Mouse (Mus musculus) liver, embryonic 16.5 days (tissue): ENCODE data around the gene Krt8. TPM values are rescaled to one million over a fixed set of nuclear protein-coding genes. Genes with fewer than 3 reads are reported as not detected.

Source experiments
- ATAC-seq: fragments of 200-750 bp; cut with Nextera tagmentation; 2 replicates; pipeline ENCODE4 v1.8.0; 2017; ENCODE audit warnings: low read depth, mild to moderate bottlenecking, moderate number of reproducible peaks, moderate library complexity
- H3K27ac ChIP-seq: fragments of 300-500 bp; sonication (generic); 2 replicates; pipeline ENCODE4 v1.5.1; 2014; ENCODE audit warnings: mild to moderate bottlenecking, low read length
- H3K27me3 ChIP-seq: fragments of 300-500 bp; sonication (generic); 2 replicates; pipeline ENCODE4 v1.6.1; 2014; ENCODE audit warnings: low read depth, low read length, mixed read lengths; ENCODE audit not compliant: control insufficient read depth, insufficient read depth
- H3K36me3 ChIP-seq: fragments of 300-500 bp; sonication (generic); 2 replicates; pipeline ENCODE4 v1.6.1; 2014; ENCODE audit warnings: mild to moderate bottlenecking; ENCODE audit not compliant: control insufficient read depth, insufficient read depth
- H3K4me1 ChIP-seq: fragments of 300-500 bp; sonication (generic); 2 replicates; pipeline ENCODE4 v1.6.1; 2014; ENCODE audit warnings: low read depth, low read length, mixed read lengths; ENCODE audit not compliant: control insufficient read depth
- H3K4me2 ChIP-seq: fragments of 300-500 bp; sonication (generic); 2 replicates; pipeline ENCODE4 v1.6.1; 2014; ENCODE audit warnings: low read depth, low read length, mixed read lengths
- H3K4me3 ChIP-seq: fragments of 300-500 bp; sonication (generic); 2 replicates; pipeline ENCODE4 v1.5.1; 2014; ENCODE audit warnings: low read depth, mild to moderate bottlenecking, low read length
- H3K9ac ChIP-seq: fragments of 300-500 bp; sonication (generic); 2 replicates; pipeline ENCODE4 v1.6.1; 2014; ENCODE audit warnings: low read depth, low read length
- H3K9me3 ChIP-seq: fragments of 300-500 bp; sonication (generic); replicated peaks from 2 replicates; pipeline ENCODE4 v1.6.1; 2016; ENCODE audit warnings: low read length; ENCODE audit not compliant: control insufficient read depth
- WGBS: fragments of 180-500 bp; shearing (Covaris S2); extraction: QIAGEN DNeasy Blood & Tissue Kit; methylation state at CpG from one replicate; pipeline ENCODE4 v1.1.7; 2014; ENCODE audit not compliant: insufficient replicate concordance; 5-methylcytosine and 5-hydroxymethylcytosine counted together
- polyA plus RNA-seq: library from polyadenylated mRNA; unstranded; fragments of >200 nt; fragmentation: Nextera tagmentation; extraction: Ambion mirVana; gene quantifications from 2 replicates; pipeline ENCODE4 v1.2.1, GENCODE M21; 2015

Gene Krt8
- polyA plus RNA-seq, 1 experiment from 2014 or later = 130 TPM

- no peak overlapping the region for H3K4me2 ChIP-seq
- no peaks in the 10 kb centered on the region for H3K9me3 ChIP-seq
- no peaks in the 10 kb centered on the region for H3K27me3 ChIP-seq
- no peak for ATAC-seq
- peaks cover 8% of the 10 kb centered on the region for H3K4me1 ChIP-seq
- H3K4me3 ChIP-seq = no peak overlapping the region
- no peak overlapping the region for H3K27ac ChIP-seq
- no peak overlapping the region for H3K9ac ChIP-seq
- 44% methylated on average over 8 of the region's 8 CpGs for WGBS
- no peaks in the 10 kb centered on the region for H3K36me3 ChIP-seq
Measured at GRCm38 (mm10) chr15:101988714-101989113, 15.6 kb downstream of the Krt8 start.

GRCm38 (mm10) chr15:101988119-101988518, 16.2 kb downstream of the Krt8 start:
- Histone ChIP-seq H3K4me2 (no peak overlapping the region), H3K9ac (no peak overlapping the region), H3K36me3 (no peaks in the 10 kb centered on the region), H3K27ac (no peak overlapping the region), H3K4me3 (no peak overlapping the region), H3K27me3 (no peaks in the 10 kb centered on the region), H3K9me3 (no peaks in the 10 kb centered on the region), H3K4me1 (peaks cover 9% of the 10 kb centered on the region)
- WGBS = under 1% methylated on average over 10 of the region's 10 CpGs
- ATAC-seq = no peak

GRCm38 (mm10) chr15:101984746-101985145, 19.5 kb downstream of the Krt8 start:
- Histone ChIP-seq H3K4me1 (peaks cover 9% of the 10 kb centered on the region), H3K36me3 (no peaks in the 10 kb centered on the region), H3K4me3 (no peak overlapping the region), H3K9ac (no peak overlapping the region), H3K27me3 (no peaks in the 10 kb centered on the region), H3K27ac (no peak overlapping the region), H3K4me2 (peak overlapping the region; percentile 54; the same call in 1 of the 2 replicates), H3K9me3 (no peaks in the 10 kb centered on the region)
- 12% methylated on average over 6 of the region's 6 CpGs for WGBS
- ATAC-seq = no peak

GRCm38 (mm10) chr15:101983949-101984601, 20.2 kb downstream of the Krt8 start:
- 2% methylated on average over 15 of the region's 15 CpGs for WGBS
- Histone ChIP-seq H3K36me3 (no peaks in the 10 kb centered on the region), H3K27ac (0 out of 2 replicates have a peak overlapping the region, but pooled peaks have one; percentile 49), H3K9ac (no peak overlapping the region), H3K4me1 (peaks cover 9% of the 10 kb centered on the region), H3K9me3 (no peaks in the 10 kb centered on the region), H3K27me3 (no peaks in the 10 kb centered on the region), H3K4me3 (peak overlapping the region; percentile 31), H3K4me2 (peak overlapping the region; percentile 54)
- peak; percentile 82 for ATAC-seq

- no peak overlapping the region for H3K4me3 ChIP-seq
- WGBS = 72% methylated on average over 13 of the region's 13 CpGs
- H3K4me2 ChIP-seq = 0 out of 2 replicates have a peak overlapping the region, but pooled peaks have one; percentile 14
- H3K4me1 ChIP-seq = peaks cover 14% of the 10 kb centered on the region
- H3K27me3 ChIP-seq = no peaks in the 10 kb centered on the region
- no peak overlapping the region for H3K9ac ChIP-seq
- H3K36me3 ChIP-seq = no peaks in the 10 kb centered on the region
- no peak overlapping the region for H3K27ac ChIP-seq
- no peak for ATAC-seq
- H3K9me3 ChIP-seq = no peaks in the 10 kb centered on the region
Measured at GRCm38 (mm10) chr15:101983315-101983948, 20.9 kb downstream of the Krt8 start.

- H3K4me1 ChIP-seq = peaks cover 39% of the 10 kb centered on the region
- peak overlapping the region; percentile 31 for H3K27ac ChIP-seq
- H3K9me3 ChIP-seq = no peaks in the 10 kb centered on the region
- ATAC-seq = no peak
- no peak overlapping the region for H3K4me3 ChIP-seq
- no peaks in the 10 kb centered on the region for H3K36me3 ChIP-seq
- WGBS = 69% methylated on average over 5 of the region's 6 CpGs
- H3K9ac ChIP-seq = no peak overlapping the region
- H3K27me3 ChIP-seq = no peaks in the 10 kb centered on the region
- H3K4me2 ChIP-seq = no peak overlapping the region
Measured at GRCm38 (mm10) chr15:101980849-101981248, 23.4 kb downstream of the Krt8 start.

GRCm38 (mm10) chr15:101977043-101977726, 27.1 kb downstream of the Krt8 start:
- Histone ChIP-seq H3K4me1 (peaks cover 52% of the 10 kb centered on the region), H3K9me3 (no peaks in the 10 kb centered on the region), H3K9ac (peak overlapping the region; percentile 71), H3K27me3 (no peaks in the 10 kb centered on the region), H3K4me2 (peak overlapping the region; percentile 85), H3K4me3 (peak overlapping the region; percentile 52), H3K27ac (peak overlapping the region; percentile 84), H3K36me3 (no peaks in the 10 kb centered on the region)
- peak; percentile 98 for ATAC-seq
- 2% methylated on average over 39 of the region's 39 CpGs for WGBS

- no peak for ATAC-seq
- Histone ChIP-seq H3K27me3 (no peaks in the 10 kb centered on the region), H3K27ac (peak overlapping the region; percentile 84), H3K9ac (peak overlapping the region; percentile 71), H3K36me3 (no peaks in the 10 kb centered on the region), H3K9me3 (no peaks in the 10 kb centered on the region), H3K4me1 (peaks cover 52% of the 10 kb centered on the region), H3K4me3 (peak overlapping the region; percentile 52; the same call in 1 of the 2 replicates), H3K4me2 (peak overlapping the region; percentile 85)
- 50% methylated on average over 3 of the region's 3 CpGs for WGBS
Measured at GRCm38 (mm10) chr15:101976641-101977040, 27.6 kb downstream of the Krt8 start.
